Mouse (Mus musculus) activated CD4-positive, CD25-positive, alpha-beta regulatory T cell, adult 9 weeks (primary cell): ENCODE measurements around the gene Tent5b. TPM values are rescaled to one million over a fixed set of nuclear protein-coding genes. Genes with fewer than 3 reads are reported as not detected.

Source experiments
- polyA plus RNA-seq: library from polyadenylated mRNA; unstranded; fragments of 100-300 nt; shearing (Covaris generic); gene quantifications from one replicate; pipeline ENCODE4 v1.2.1, GENCODE M21; 2017

Gene Tent5b
- not detected for polyA plus RNA-seq

DNA sequence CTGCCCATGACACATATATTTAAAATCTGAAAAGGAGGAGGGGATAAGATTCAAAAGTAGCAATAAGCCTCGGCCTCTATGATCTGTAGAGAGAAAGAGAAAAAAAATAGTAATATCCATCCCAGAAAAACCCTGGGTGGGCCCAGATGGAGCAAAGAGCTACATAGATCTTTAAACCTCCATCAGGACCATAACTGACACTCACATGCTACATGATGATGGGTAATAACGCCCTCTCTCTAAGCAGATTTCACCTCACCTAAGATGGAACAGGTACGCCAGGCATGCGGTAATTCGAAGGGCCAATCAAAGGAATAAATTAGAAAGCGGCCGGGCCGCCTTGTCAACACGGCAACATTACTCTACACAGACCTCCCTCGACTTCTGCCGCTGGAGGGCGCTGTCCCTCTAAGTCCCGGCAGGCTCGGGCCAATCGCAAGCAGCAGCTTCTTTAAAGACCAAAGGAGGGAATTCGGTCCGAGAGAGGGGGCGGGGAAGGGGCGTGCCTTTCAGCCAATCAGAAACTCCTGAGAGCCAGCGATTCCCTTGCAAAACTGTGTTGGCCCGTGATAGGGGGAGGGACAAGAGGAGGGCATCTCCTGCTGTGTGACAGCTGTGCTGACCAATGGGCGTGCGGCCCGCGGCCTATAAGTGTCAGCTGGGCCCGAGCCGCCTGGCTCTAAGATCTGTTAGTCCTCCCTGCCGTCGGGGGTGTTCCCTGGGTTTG lies at the start of gene Tent5b:
Gene Tent5b (plus strand): TSS at position 675 of the 727 bp plus-strand sequence.

DNA sequence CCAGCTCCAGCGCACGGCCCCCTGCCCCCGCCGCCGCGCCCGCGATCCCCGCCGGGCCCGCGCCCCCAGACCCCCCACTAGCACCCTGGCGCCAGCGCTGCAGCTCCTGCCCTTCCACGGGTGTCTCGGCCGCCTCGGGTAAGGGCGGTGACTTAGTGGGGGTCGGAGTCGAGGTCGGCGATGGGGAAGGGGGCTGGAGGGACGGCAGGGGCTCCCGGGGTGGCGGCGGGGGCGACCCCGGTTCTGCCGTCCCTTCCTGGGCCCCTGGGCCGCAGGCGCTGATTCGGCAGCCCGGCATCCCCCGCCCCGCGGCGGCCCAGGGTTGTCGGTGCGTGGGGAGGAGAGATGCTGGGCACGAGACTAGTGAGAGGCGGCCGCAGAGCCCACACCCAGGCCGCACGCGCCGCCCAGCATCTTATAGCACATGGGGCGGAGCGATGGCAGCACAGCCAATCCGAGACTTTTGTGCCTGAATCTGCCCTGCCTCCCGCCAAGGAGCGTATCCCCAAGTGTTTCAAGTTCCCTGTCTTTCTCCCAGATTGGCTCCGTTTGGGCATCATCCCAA lies 18.3 kb downstream of the Tent5b start, which contains the start of gene Trnp1:
Gene Trnp1 (minus strand): TSS at position 391 of the 565 bp plus-strand sequence.

DNA sequence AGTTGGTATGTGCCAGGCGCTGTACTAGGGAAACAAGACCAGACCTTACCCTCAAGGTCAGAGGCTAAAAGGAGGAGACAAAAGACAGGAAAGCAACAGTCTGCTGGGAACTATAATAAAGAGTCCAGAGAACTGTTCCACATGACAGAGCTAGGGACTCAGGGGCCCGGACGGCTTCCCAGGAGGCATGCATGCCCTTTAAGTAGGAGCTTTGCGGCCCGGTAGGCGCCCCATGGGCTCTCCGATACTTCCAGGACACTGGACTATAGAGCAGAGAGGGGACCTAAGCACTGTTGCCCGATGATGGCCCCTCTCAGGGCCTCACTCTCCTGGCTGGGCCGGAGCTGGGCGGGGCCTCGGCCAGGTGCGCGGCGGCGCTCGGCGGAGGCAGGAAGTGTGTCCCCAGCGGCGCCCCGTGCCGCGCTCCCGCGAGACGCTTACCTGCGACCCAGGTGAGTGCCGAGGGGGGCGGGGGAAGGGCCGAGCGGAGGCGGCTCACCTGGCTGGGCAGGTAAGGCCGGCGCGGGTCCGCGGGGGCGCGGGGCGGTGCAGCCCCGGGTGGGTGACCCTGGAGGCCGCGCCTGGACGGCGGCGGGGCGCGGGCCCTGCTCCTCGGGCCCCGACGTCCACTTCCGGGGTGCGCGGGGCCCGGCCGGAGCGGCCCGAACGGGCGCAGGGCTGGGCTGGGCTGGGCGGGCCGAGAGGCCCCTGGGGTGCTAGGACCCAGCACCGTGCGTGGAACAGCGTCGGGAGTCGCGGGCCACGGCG lies 38.9 kb downstream of the Tent5b start, which contains the start of gene Kdf1:
Gene Kdf1 (plus strand): TSS at position 363 of the 768 bp plus-strand sequence.

Other genes starting within 250 kb of the Tent5b start
- gene Map3k6, start 239.3 kb upstream of the Tent5b start, polyA plus RNA-seq: not detected
- 59.7 TPM for gene Sytl1, start 217.0 kb upstream of the Tent5b start, polyA plus RNA-seq
- 71.1 TPM for gene Tmem222, start 202.3 kb upstream of the Tent5b start, polyA plus RNA-seq
- 4.4 TPM for gene Wdtc1, start 126.7 kb upstream of the Tent5b start, polyA plus RNA-seq
- 27.6 TPM for gene Slc9a1, start 110.4 kb upstream of the Tent5b start, polyA plus RNA-seq
- gene Trnp1, start 18.4 kb downstream of the Tent5b start, polyA plus RNA-seq: not detected
- 0.39 TPM for gene Kdf1, start 38.8 kb downstream of the Tent5b start, polyA plus RNA-seq
- 148 TPM for gene Nudc, start 65.9 kb downstream of the Tent5b start, polyA plus RNA-seq
- not detected for gene Nr0b2, start 73.2 kb downstream of the Tent5b start, polyA plus RNA-seq
- gene Gpatch3, start 94.6 kb downstream of the Tent5b start, polyA plus RNA-seq: 2.6 TPM
- gene Gpn2, start 104.2 kb downstream of the Tent5b start, polyA plus RNA-seq: 21.0 TPM
- gene Sfn, start 122.0 kb downstream of the Tent5b start, polyA plus RNA-seq: 10.9 TPM
- 22.5 TPM for gene Zdhhc18, start 170.0 kb downstream of the Tent5b start, polyA plus RNA-seq
- 30.4 TPM for gene Pigv, start 192.5 kb downstream of the Tent5b start, polyA plus RNA-seq